Mouse (Mus musculus): ENCODE measurements around the gene Ano2. TPM values are rescaled to one million over a fixed set of nuclear protein-coding genes. Genes with fewer than 3 reads are reported as not detected.

Gene Ano2
- 1.0 and 1.6 TPM in 2 replicates for polyA plus RNA-seq (2015; fragmentation: Nextera tagmentation; extraction: Ambion mirVana)

DNA sequence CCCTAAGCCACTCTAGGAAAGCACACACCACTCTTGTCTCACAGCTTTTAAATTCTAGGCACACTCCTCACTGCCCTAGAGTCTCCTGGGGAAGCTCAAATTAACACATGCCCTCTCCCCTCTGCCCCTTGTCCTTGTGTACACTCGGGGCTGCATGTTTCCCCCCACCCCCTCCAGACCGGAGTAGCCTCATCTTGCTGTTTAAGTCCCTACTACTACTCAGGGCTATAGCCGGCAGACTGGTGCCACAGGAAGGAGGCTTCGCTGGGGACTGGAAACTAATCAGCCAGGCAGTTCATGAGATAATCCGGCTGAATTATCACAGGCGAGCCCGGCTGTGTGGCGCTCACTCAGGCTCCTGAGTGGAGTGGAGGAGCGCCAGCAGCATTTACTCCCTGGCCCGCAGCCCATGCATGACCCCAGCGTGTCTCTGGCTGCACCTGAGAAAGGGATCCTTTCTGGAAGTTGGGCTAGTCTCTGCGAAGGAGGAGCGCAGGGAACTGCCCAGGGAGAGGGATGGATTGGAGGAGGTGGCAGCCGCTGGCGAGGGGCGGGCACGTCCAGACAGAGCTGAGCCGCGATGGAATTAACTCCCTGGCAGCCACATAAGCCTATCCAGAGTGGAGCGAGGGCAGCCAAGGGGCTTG, at the start of gene Ano2:
Gene Ano2, plus strand, starts transcription at position 363 of the 647 bp plus-strand sequence.
- H3K9ac ChIP-seq: no peak within 1 kb of the TSS
- H3K4me2 ChIP-seq (replicated peaks): peak within 1 kb of the TSS; percentile 57
- peaks cover 11% of the 10 kb centered on the region for H3K4me1 ChIP-seq
- no peaks in the 10 kb centered on the region for H3K9me3 ChIP-seq (replicated peaks)
- no peak within 1 kb of the TSS for H3K27ac ChIP-seq (replicated peaks)
- peak within 1 kb of the TSS; percentile 31 for H3K4me3 ChIP-seq (replicated peaks)
- no peak for ATAC-seq (ENCODE audit: insufficient number of reproducible peaks, low FRiP score, low TSS enrichment, low read depth)
- WGBS: 2% methylated on average over 20 of the region's 20 CpGs
- peaks cover 9% of the 10 kb centered on the region for H3K27me3 ChIP-seq
- H3K36me3 ChIP-seq: no peaks in the 10 kb centered on the region

DNA sequence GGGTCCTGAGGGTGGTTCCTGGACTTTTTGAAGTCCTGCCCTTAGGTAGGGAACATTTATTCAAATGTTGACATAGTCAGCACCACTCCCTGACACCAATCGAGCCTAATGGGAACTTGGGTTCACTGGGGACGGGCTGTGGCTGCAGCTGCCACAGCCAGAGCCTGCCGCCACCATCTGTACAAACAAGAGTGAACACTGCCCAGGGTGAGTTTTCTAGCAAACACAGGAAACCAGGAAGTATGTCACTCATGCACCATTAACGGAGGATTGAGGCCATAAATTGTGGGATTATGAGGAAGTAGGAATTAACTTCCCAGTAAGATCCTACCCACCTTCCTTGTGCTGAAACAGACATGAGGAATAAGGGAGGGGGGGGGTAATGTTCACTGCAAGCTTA, 49.7 kb upstream of the Ano2 start:
- H3K9ac ChIP-seq: no peak overlapping the region
- no peak overlapping the region for H3K4me3 ChIP-seq (replicated peaks)
- ATAC-seq (ENCODE audit: insufficient number of reproducible peaks, low FRiP score, low TSS enrichment, low read depth): no peak
- H3K4me2 ChIP-seq (replicated peaks): no peak overlapping the region
- WGBS: 57% methylated on average over 4 of the region's 4 CpGs
- no peaks in the 10 kb centered on the region for H3K9me3 ChIP-seq (replicated peaks)
- H3K36me3 ChIP-seq: no peaks in the 10 kb centered on the region
- H3K4me1 ChIP-seq: no peaks in the 10 kb centered on the region
- H3K27ac ChIP-seq (replicated peaks): no peak overlapping the region
- H3K27me3 ChIP-seq: no peaks in the 10 kb centered on the region

DNA sequence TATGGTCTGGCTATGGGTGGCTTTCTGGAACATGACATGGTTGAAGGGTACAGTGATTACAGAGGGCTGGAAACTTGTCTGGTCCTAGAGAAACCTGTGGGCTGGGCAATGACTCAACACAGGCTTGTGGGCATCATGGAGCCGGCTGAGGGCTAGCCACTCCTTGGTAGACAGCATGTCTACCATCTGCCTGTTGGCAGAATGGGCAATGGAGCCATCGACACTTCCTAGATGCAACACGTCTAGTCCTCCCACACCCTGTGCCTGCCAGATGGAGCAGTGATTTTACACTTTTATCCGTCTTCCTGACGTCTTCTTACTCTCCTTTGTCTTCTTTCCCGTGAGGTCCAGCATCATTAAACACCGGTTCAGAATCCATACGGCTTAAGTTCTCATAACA, 49.1 kb upstream of the Ano2 start:
- Histone ChIP-seq H3K4me2 (replicated peaks) (no peak overlapping the region), H3K27ac (replicated peaks) (no peak overlapping the region), H3K9ac (no peak overlapping the region), H3K4me1 (no peaks in the 10 kb centered on the region), H3K27me3 (no peaks in the 10 kb centered on the region), H3K4me3 (replicated peaks) (no peak overlapping the region), H3K9me3 (replicated peaks) (no peaks in the 10 kb centered on the region), H3K36me3 (no peaks in the 10 kb centered on the region)
- 74% methylated on average over 8 of the region's 8 CpGs for WGBS
- no peak for ATAC-seq (ENCODE audit: insufficient number of reproducible peaks, low FRiP score, low TSS enrichment, low read depth)

DNA sequence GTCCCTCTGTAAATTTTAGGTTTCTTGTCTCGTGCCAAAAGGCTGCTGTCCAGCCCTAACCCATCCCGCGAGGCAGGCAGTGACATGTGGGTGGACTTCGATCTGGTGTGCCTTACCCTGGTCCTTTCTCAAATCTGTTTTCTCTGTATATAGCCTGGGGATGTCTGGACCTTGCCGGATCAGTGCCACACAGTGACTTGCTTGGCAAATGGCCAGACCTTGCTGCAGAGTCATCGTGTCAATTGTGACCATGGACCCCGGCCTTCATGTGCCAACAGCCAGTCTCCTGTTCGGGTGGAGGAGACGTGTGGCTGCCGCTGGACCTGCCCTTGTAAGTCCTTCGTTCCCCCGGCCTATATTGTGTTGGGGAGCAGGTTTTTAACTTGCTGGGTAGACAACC, 41.3 kb upstream of the Ano2 start:
- no peak overlapping the region for H3K4me3 ChIP-seq (replicated peaks)
- H3K27ac ChIP-seq (replicated peaks): no peak overlapping the region
- ATAC-seq (ENCODE audit: insufficient number of reproducible peaks, low FRiP score, low TSS enrichment, low read depth): no peak
- 82% methylated on average over 12 of the region's 12 CpGs for WGBS
- H3K4me1 ChIP-seq: no peaks in the 10 kb centered on the region
- H3K36me3 ChIP-seq: no peaks in the 10 kb centered on the region
- H3K9me3 ChIP-seq (replicated peaks): no peaks in the 10 kb centered on the region
- no peaks in the 10 kb centered on the region for H3K27me3 ChIP-seq
- H3K4me2 ChIP-seq (replicated peaks): no peak overlapping the region
- H3K9ac ChIP-seq: no peak overlapping the region

DNA sequence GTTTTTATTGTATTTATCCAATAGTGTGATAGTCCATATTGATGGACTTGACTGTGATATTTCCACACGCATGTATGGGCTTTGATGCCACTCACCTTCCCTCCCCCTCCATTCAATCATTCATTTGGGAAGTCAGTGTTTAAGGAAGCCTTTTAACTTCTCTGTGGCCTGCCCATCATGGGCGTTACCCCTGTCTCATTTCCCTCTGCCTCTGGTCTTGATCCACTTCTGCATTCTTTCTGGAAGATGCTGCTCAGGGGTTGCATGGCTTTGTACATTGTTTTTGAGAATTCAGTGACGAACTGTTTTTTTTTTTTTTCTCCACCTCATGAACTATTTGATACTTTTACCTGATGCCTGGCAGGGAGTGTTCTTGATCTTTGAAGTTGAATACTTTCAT, 38.9 kb upstream of the Ano2 start:
- Histone ChIP-seq H3K36me3 (no peaks in the 10 kb centered on the region), H3K9ac (no peak overlapping the region), H3K27me3 (no peaks in the 10 kb centered on the region), H3K9me3 (replicated peaks) (no peaks in the 10 kb centered on the region), H3K4me3 (replicated peaks) (no peak overlapping the region), H3K4me1 (no peaks in the 10 kb centered on the region), H3K27ac (replicated peaks) (no peak overlapping the region), H3K4me2 (replicated peaks) (no peak overlapping the region)
- 69% methylated on average over 3 of the region's 3 CpGs for WGBS
- no peak for ATAC-seq (ENCODE audit: insufficient number of reproducible peaks, low FRiP score, low TSS enrichment, low read depth)

DNA sequence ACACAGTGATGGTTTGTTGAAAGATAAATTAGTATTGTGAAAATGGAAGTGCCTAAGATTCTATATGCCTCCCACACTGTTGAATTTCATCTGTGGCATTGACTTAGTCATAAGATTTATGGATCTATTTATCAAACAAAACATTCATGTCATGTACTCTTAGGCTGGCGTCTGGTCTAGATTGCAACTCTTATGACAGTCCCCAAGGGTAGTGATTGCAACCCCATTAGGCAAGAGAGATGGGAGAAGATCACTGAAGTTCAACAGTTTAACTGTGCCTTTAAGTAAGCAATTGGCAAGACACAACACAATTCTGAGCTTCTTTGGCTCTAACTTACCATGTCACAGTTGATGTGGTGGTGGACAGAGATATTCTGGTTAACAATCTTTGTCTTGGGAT, 36.8 kb upstream of the Ano2 start:
- no peak overlapping the region for H3K4me2 ChIP-seq (replicated peaks)
- H3K27me3 ChIP-seq: no peaks in the 10 kb centered on the region
- H3K4me3 ChIP-seq (replicated peaks): no peak overlapping the region
- H3K4me1 ChIP-seq: no peaks in the 10 kb centered on the region
- no peaks in the 10 kb centered on the region for H3K9me3 ChIP-seq (replicated peaks)
- no peak overlapping the region for H3K9ac ChIP-seq
- no peak for ATAC-seq (ENCODE audit: insufficient number of reproducible peaks, low FRiP score, low TSS enrichment, low read depth)
- no peak overlapping the region for H3K27ac ChIP-seq (replicated peaks)
- 62% methylated on average over 1 of the region's 1 CpGs for WGBS
- no peaks in the 10 kb centered on the region for H3K36me3 ChIP-seq

DNA sequence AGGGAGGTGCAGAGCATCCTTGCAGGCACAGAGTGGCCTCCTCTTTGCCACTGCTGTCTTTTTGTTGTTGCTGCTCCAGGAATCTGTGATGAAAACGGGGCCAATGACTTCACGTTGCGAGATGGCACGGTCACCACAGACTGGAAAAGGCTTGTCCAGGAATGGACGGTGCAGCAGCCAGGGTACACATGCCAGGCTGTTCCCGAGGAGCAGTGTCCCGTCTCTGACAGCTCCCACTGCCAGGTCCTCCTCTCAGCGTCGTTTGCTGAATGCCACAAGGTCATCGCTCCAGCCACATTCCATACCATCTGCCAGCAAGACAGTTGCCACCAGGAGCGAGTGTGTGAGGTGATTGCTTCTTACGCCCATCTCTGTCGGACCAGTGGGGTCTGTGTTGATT, 33.3 kb upstream of the Ano2 start:
- Histone ChIP-seq H3K4me3 (replicated peaks) (no peak overlapping the region), H3K4me2 (replicated peaks) (no peak overlapping the region), H3K27ac (replicated peaks) (no peak overlapping the region), H3K9ac (no peak overlapping the region), H3K27me3 (no peaks in the 10 kb centered on the region), H3K36me3 (no peaks in the 10 kb centered on the region), H3K4me1 (peaks cover 8% of the 10 kb centered on the region; the same call in 1 of the 2 replicates), H3K9me3 (replicated peaks) (no peaks in the 10 kb centered on the region)
- no peak for ATAC-seq (ENCODE audit: insufficient number of reproducible peaks, low FRiP score, low TSS enrichment, low read depth)
- WGBS: 86% methylated on average over 13 of the region's 13 CpGs

DNA sequence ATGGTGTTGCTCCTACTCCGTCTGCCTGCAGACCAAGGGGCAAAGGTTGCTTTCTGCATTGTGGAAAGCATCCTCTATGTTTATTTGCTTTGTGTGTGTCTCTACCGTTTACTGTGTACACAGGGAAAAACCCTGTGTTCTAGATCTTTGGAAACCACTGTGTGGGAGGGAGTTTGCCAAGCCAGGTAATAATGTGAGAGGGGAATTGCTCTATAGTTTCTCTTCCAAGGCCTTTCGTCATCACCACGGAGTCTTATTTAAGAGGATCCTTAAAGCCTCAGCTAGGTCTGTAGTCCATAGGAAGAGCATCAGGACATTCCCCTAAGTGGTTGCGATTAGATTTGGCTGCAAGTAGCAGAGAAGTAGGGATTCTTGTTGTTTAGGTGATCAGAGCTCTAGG, 32.3 kb upstream of the Ano2 start:
- Histone ChIP-seq H3K9ac (no peak overlapping the region), H3K4me1 (peaks cover 8% of the 10 kb centered on the region; the same call in 1 of the 2 replicates), H3K36me3 (no peaks in the 10 kb centered on the region), H3K9me3 (replicated peaks) (no peaks in the 10 kb centered on the region), H3K4me3 (replicated peaks) (no peak overlapping the region), H3K27ac (replicated peaks) (no peak overlapping the region), H3K27me3 (no peaks in the 10 kb centered on the region), H3K4me2 (replicated peaks) (no peak overlapping the region)
- ATAC-seq (ENCODE audit: insufficient number of reproducible peaks, low FRiP score, low TSS enrichment, low read depth): no peak
- WGBS: 84% methylated on average over 5 of the region's 5 CpGs

DNA sequence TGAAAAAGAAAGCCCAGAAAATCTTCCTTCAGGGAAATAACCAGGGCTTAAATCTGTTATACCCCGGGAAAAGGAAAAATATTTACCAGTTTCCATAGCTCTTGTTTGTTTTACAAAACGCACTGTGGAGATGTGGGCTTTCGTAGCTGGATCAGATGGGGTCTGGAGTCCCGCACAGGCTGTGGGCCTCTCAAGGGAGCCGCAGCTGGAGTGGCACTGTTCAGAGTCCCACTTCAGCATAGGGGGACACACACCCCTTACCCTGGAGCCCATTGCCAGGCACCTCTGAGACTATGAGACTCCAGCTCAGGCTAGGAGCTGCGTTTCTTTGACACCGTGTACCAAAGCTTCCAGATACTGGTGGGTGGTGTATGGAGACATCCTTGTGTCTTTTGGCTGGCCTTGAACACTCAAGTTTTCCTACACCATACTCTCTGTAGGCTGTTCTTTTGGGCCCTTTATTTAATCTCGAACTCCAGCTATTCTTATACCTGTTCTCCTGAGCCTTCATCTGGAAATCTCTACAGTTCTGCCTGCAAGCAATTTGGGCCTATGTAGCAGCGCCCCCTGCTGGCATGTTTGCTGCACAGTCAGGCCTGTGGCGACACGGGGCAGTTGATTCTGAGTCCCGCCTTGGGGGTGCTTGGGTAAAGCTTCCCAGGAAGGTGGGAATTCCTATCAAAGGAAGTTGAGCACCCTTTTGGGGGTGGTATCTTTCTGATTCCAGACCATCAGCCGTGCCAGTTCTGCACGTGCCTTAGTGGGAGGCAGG, 28.9 kb upstream of the Ano2 start:
- H3K27ac ChIP-seq (replicated peaks): peak overlapping the region; percentile 23; the same call in 1 of the 2 replicates
- H3K27me3 ChIP-seq: no peaks in the 10 kb centered on the region
- no peak for ATAC-seq (ENCODE audit: insufficient number of reproducible peaks, low FRiP score, low TSS enrichment, low read depth)
- H3K36me3 ChIP-seq: no peaks in the 10 kb centered on the region
- WGBS: 39% methylated on average over 14 of the region's 14 CpGs
- no peak overlapping the region for H3K4me3 ChIP-seq (replicated peaks)
- H3K4me2 ChIP-seq (replicated peaks): no peak overlapping the region
- H3K9ac ChIP-seq: no peak overlapping the region
- H3K9me3 ChIP-seq (replicated peaks): no peaks in the 10 kb centered on the region
- H3K4me1 ChIP-seq: peaks cover 8% of the 10 kb centered on the region; the same call in 1 of the 2 replicates

DNA sequence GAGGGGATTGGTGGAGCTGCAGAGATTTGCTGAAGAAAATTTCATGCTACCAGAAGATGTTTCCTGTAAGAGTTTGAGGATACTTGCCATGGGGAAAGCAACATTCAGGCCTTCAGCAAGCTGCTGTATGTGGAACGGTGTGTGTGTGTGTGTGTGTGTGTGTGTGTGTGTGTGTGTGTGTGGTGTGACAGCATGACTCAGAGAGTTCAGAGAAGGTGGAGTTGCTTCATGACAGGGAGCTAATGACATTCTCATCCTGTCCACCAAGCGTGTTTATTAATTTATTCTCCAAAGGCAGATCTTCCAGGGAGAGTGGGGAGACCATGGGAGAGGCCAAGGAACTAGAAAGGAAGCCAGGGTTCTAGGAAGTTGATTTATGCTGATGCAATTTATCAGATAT, 26.3 kb upstream of the Ano2 start:
- no peak overlapping the region for H3K9ac ChIP-seq
- no peaks in the 10 kb centered on the region for H3K36me3 ChIP-seq
- H3K4me2 ChIP-seq (replicated peaks): no peak overlapping the region
- peaks cover 8% of the 10 kb centered on the region; the same call in 1 of the 2 replicates for H3K4me1 ChIP-seq
- H3K4me3 ChIP-seq (replicated peaks): no peak overlapping the region
- no peaks in the 10 kb centered on the region for H3K27me3 ChIP-seq
- ATAC-seq (ENCODE audit: insufficient number of reproducible peaks, low FRiP score, low TSS enrichment, low read depth): no peak
- H3K9me3 ChIP-seq (replicated peaks): no peaks in the 10 kb centered on the region
- WGBS: 80% methylated on average over 2 of the region's 2 CpGs
- H3K27ac ChIP-seq (replicated peaks): no peak overlapping the region

DNA sequence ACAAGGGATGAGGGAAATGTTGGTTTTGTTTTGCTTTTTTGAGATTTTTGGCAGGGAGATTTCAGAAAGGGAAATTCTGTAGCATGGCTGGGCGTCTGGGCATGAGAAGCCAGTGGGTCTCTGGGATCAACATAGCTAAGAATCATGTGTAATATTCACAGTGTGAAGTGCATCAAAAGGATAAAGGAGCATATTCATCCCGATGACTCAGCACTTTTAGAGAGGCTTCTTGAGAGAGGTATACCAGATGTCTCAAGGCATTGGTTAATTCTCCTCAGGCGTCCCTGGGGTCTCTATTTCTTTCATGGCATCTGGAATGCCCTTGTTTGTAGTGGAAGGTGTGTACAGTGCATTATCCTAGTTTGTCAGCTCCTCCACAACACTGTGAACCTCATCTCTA, 18.4 kb upstream of the Ano2 start:
- Histone ChIP-seq H3K9ac (no peak overlapping the region), H3K4me2 (replicated peaks) (no peak overlapping the region)
- 74% methylated on average over 3 of the region's 3 CpGs for WGBS

More for the DNA sequence above, 18.4 kb upstream of the Ano2 start:
- Histone ChIP-seq H3K27me3 (no peaks in the 10 kb centered on the region), H3K36me3 (no peaks in the 10 kb centered on the region), H3K9me3 (replicated peaks) (no peaks in the 10 kb centered on the region), H3K4me3 (replicated peaks) (no peak overlapping the region), H3K4me1 (no peaks in the 10 kb centered on the region), H3K27ac (replicated peaks) (no peak overlapping the region)
- ATAC-seq (ENCODE audit: insufficient number of reproducible peaks, low FRiP score, low TSS enrichment, low read depth): no peak
